Mouse (Mus musculus) lung, postnatal 14 days (tissue): ENCODE measurements around the gene 9530002B09Rik.

Source experiments
- DNase-seq: peaks from one replicate; pipeline ENCODE4 v3.0.0; 2021

Gene 9530002B09Rik

GRCm38 (mm10) chr4:122688975-122689374 is at the start of gene 9530002B09Rik:
Gene 9530002B09Rik, plus strand, starts transcription at chr4:122689275.
- DNase-seq = no peak
